Mouse (Mus musculus): ENCODE data around the gene Helt. TPM values are rescaled to one million over a fixed set of nuclear protein-coding genes. Genes with fewer than 3 reads are reported as not detected.
A peak's percentile ranks its signal among the peaks of the same experiment; 100 is the strongest.

Helt gene
- polyA plus RNA-seq, 1 experiment = 4.7 TPM

DNA sequence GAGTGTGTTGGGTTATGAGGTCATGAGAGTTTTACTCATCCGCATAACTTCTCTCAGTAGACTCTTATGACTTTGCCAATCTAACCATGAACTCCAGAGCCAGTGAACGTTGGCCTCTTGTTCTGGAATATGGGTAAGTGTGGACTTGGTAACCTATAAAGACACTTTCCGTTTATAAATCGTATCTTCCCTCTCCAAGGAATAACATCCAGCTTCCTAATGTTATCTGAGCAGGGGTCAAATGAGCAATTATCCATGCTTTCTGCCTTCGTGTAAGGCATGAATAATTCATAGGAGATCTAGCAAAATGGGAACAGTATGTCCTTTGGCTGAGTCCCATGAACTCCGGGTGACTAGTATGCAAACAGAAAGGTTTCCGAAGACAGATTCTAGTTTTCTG lies 22.7 kb upstream of the Helt start:
- Histone ChIP-seq H3K36me3 (ENCODE audit: control insufficient read depth, insufficient read depth, low read length) (no peaks in the 10 kb centered on the region), H3K4me3 (ENCODE audit: control insufficient read depth, low read depth, low read length) (no peak overlapping the region), H3K27ac (ENCODE audit: control insufficient read depth, insufficient read depth, low read depth, low read length) (no peak overlapping the region), H3K27me3 (ENCODE audit: control insufficient read depth, insufficient read depth, low read length) (no peaks in the 10 kb centered on the region), H3K4me1 (ENCODE audit: control insufficient read depth, insufficient read depth, low read length) (no peaks in the 10 kb centered on the region)
- TF ChIP-seq POLR2A (IDR thresholded peaks at IDR 0.05; ENCODE audit: control insufficient read depth, low read depth, low read length) = no peak
- TF ChIP-seq CTCF (IDR thresholded peaks at IDR 0.05; ENCODE audit: control insufficient read depth, insufficient read depth, insufficient replicate concordance, low read depth, low read length) = no peak

DNA sequence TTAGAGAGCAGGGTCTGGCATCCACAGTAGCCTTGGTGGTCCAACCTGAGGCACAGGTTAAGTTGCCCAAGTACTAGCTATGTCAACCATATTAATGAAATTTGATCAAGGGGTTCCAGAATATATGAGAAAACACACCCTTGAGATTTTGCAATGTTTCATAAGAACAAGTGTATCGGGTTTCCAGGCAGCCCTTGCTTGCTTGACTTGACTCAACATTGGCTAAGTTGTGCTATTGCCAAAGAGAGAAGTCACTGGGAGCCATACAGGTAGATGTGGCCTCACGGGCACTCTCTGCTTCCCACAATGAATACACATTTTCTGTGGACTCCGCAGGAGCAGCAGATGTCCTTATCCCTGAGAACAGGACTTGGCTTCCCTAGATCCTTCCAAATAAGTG lies 19.3 kb upstream of the Helt start:
- H3K4me3 ChIP-seq (ENCODE audit: control insufficient read depth, low read depth, low read length) = no peak overlapping the region
- no peaks in the 10 kb centered on the region for H3K27me3 ChIP-seq (ENCODE audit: control insufficient read depth, insufficient read depth, low read length)
- TF ChIP-seq CTCF (IDR thresholded peaks at IDR 0.05; ENCODE audit: control insufficient read depth, insufficient read depth, insufficient replicate concordance, low read depth, low read length) = no peak
- no peak for TF ChIP-seq POLR2A (IDR thresholded peaks at IDR 0.05; ENCODE audit: control insufficient read depth, low read depth, low read length)
- no peaks in the 10 kb centered on the region; the same call in 1 of the 2 replicates for H3K4me1 ChIP-seq (ENCODE audit: control insufficient read depth, insufficient read depth, low read length)
- no peaks in the 10 kb centered on the region for H3K36me3 ChIP-seq (ENCODE audit: control insufficient read depth, insufficient read depth, low read length)
- H3K27ac ChIP-seq (ENCODE audit: control insufficient read depth, insufficient read depth, low read depth, low read length) = no peak overlapping the region

DNA sequence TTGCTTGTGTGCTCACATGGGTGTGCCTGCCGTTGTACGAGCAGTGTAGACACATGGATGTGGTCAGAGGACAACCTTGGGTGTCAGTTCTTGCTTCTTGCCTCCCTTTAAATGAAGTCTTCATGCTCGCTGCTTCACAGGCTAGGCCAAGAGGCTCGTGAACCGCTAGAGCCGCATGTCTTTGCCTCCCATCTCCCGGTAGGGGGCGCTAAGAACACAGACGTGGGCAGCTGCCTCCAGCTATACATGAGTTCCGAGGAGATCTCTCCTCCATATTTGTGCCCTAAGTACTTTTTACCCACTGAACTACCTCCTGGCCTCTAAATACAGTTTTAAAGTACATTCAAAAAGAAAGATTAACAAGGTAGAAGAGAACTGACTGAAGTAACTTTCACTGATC lies 16.7 kb upstream of the Helt start:
- TF ChIP-seq POLR2A (IDR thresholded peaks at IDR 0.05; ENCODE audit: control insufficient read depth, low read depth, low read length) (no peak), CTCF (IDR thresholded peaks at IDR 0.05; ENCODE audit: control insufficient read depth, insufficient read depth, insufficient replicate concordance, low read depth, low read length) (peak; percentile 94; the same call in 1 of the 2 replicates)
- H3K27me3 ChIP-seq (ENCODE audit: control insufficient read depth, insufficient read depth, low read length) = no peaks in the 10 kb centered on the region
- no peak overlapping the region for H3K4me3 ChIP-seq (ENCODE audit: control insufficient read depth, low read depth, low read length)
- no peaks in the 10 kb centered on the region; the same call in 1 of the 2 replicates for H3K4me1 ChIP-seq (ENCODE audit: control insufficient read depth, insufficient read depth, low read length)
- H3K36me3 ChIP-seq (ENCODE audit: control insufficient read depth, insufficient read depth, low read length) = no peaks in the 10 kb centered on the region
- H3K27ac ChIP-seq (ENCODE audit: control insufficient read depth, insufficient read depth, low read depth, low read length) = no peak overlapping the region

DNA sequence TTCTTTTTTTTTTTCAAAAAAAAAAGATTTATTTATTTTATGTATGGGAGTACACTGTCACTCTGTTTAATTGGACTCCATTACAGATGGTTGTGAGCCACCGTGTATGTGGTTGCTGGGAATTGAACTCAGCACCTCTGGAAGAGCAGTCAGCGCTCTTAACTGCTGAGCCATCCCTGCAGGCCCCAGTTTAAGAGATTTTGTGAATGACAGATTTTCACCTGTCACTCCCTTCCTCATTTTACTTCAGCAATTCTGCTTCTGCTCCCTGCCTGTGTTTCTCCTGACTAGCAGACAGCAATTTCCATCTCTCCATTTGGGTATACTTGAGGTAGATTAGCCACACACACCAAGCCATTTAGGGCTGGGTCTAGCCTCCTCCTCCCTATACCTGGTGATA lies 13.7 kb upstream of the Helt start:
- H3K36me3 ChIP-seq (ENCODE audit: control insufficient read depth, insufficient read depth, low read length) = no peaks in the 10 kb centered on the region
- no peaks in the 10 kb centered on the region; the same call in none of the 2 replicates for H3K4me1 ChIP-seq (ENCODE audit: control insufficient read depth, insufficient read depth, low read length)
- H3K27me3 ChIP-seq (ENCODE audit: control insufficient read depth, insufficient read depth, low read length) = no peaks in the 10 kb centered on the region
- no peak overlapping the region for H3K4me3 ChIP-seq (ENCODE audit: control insufficient read depth, low read depth, low read length)
- H3K27ac ChIP-seq (ENCODE audit: control insufficient read depth, insufficient read depth, low read depth, low read length) = no peak overlapping the region
- TF ChIP-seq POLR2A (IDR thresholded peaks at IDR 0.05; ENCODE audit: control insufficient read depth, low read depth, low read length) (no peak), CTCF (IDR thresholded peaks at IDR 0.05; ENCODE audit: control insufficient read depth, insufficient read depth, insufficient replicate concordance, low read depth, low read length) (no peak)

DNA sequence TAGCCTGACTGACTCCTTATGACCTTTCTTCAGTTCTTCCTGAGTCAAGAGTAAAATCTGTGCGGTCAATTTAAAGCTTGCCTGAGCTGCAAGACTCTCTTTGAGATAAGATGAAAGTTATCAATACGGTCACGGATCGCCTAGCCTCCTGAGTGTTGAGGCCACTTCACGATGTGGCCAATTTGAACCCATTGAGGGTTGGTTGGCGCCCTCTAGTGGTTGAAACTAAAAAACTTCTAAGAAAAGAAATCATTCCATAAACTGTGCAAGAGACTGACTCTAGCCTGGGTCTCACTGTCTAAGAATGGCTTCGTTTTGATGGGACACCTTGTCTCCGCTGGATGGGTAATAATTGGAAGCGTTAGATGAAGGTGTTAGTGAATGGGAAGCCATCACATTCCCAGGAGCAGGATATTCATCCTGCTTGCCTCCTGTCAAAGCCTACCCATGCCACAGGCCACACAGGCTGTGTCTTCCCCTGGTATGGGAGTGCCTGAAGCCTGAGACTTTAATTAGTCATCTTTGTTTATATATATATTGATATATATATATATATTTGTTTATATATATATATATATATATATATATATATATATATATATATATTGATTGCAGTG lies 11.4 kb upstream of the Helt start:
- Histone ChIP-seq H3K4me1 (ENCODE audit: control insufficient read depth, insufficient read depth, low read length) (no peaks in the 10 kb centered on the region; the same call in 1 of the 2 replicates), H3K27ac (ENCODE audit: control insufficient read depth, insufficient read depth, low read depth, low read length) (no peak overlapping the region), H3K36me3 (ENCODE audit: control insufficient read depth, insufficient read depth, low read length) (no peaks in the 10 kb centered on the region), H3K4me3 (ENCODE audit: control insufficient read depth, low read depth, low read length) (no peak overlapping the region), H3K27me3 (ENCODE audit: control insufficient read depth, insufficient read depth, low read length) (no peaks in the 10 kb centered on the region)
- TF ChIP-seq POLR2A (IDR thresholded peaks at IDR 0.05; ENCODE audit: control insufficient read depth, low read depth, low read length) = no peak
- TF ChIP-seq CTCF (IDR thresholded peaks at IDR 0.05; ENCODE audit: control insufficient read depth, insufficient read depth, insufficient replicate concordance, low read depth, low read length) = peak; percentile 69; the same call in 1 of the 2 replicates

DNA sequence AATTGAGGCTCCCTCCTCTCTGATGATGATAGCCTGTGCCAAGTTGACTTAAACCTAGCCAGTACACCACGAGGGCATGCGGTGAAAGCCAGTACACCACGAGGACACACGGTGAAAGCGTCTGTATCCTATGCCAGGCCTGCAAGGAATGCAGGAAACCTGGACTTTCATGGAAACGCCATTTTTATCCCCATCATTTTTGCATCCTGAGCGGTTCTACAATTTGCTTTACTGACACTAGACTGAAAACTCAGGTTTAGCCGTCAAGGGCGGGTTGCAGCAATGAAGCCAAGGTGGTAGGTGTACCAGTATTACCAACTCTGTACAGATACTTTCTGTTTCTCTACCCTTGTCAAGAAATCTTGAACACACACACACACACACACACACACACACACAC lies 7.7 kb upstream of the Helt start:
- Histone ChIP-seq H3K27me3 (ENCODE audit: control insufficient read depth, insufficient read depth, low read length) (no peaks in the 10 kb centered on the region), H3K36me3 (ENCODE audit: control insufficient read depth, insufficient read depth, low read length) (no peaks in the 10 kb centered on the region), H3K4me1 (ENCODE audit: control insufficient read depth, insufficient read depth, low read length) (peaks cover 2% of the 10 kb centered on the region), H3K4me3 (ENCODE audit: control insufficient read depth, low read depth, low read length) (no peak overlapping the region), H3K27ac (ENCODE audit: control insufficient read depth, insufficient read depth, low read depth, low read length) (no peak overlapping the region)
- TF ChIP-seq POLR2A (IDR thresholded peaks at IDR 0.05; ENCODE audit: control insufficient read depth, low read depth, low read length) (no peak), CTCF (IDR thresholded peaks at IDR 0.05; ENCODE audit: control insufficient read depth, insufficient read depth, insufficient replicate concordance, low read depth, low read length) (no peak)

DNA sequence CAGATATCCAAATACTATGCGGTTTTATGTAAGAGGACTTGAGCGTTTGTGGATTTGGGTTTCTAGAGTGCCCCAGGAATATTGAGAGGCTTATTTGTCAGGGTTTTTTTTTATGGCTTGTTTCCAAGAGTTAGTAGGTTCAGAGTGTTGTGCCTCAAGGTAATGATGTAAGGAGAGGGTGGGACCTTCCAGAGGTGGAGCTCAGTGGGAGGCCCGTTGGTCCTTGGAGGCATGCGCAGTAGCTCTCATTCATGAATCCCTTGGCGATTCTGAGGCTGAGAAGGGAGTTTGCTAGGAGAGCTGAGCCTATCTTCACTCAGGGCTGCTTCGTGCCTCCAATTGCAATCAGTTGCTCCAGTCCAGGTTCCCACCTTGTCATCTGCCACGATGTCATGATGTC lies 4.4 kb upstream of the Helt start:
- Histone ChIP-seq H3K36me3 (ENCODE audit: control insufficient read depth, insufficient read depth, low read length) (no peaks in the 10 kb centered on the region), H3K4me3 (ENCODE audit: control insufficient read depth, low read depth, low read length) (no peak overlapping the region), H3K27ac (ENCODE audit: control insufficient read depth, insufficient read depth, low read depth, low read length) (no peak overlapping the region), H3K27me3 (ENCODE audit: control insufficient read depth, insufficient read depth, low read length) (no peaks in the 10 kb centered on the region), H3K4me1 (ENCODE audit: control insufficient read depth, insufficient read depth, low read length) (peaks cover 6% of the 10 kb centered on the region)
- TF ChIP-seq CTCF (IDR thresholded peaks at IDR 0.05; ENCODE audit: control insufficient read depth, insufficient read depth, insufficient replicate concordance, low read depth, low read length) = no peak
- TF ChIP-seq POLR2A (IDR thresholded peaks at IDR 0.05; ENCODE audit: control insufficient read depth, low read depth, low read length) = no peak

Measured in testis, adult 2 months (tissue).